Mouse (Mus musculus): ENCODE measurements at regions not wholly inside any gene's neighbourhood (a gene's known extent, or its start where the extent isn't known, plus 50 kb on each side); places are given as distances from the start of the nearest gene placed in this dataset.

DNA sequence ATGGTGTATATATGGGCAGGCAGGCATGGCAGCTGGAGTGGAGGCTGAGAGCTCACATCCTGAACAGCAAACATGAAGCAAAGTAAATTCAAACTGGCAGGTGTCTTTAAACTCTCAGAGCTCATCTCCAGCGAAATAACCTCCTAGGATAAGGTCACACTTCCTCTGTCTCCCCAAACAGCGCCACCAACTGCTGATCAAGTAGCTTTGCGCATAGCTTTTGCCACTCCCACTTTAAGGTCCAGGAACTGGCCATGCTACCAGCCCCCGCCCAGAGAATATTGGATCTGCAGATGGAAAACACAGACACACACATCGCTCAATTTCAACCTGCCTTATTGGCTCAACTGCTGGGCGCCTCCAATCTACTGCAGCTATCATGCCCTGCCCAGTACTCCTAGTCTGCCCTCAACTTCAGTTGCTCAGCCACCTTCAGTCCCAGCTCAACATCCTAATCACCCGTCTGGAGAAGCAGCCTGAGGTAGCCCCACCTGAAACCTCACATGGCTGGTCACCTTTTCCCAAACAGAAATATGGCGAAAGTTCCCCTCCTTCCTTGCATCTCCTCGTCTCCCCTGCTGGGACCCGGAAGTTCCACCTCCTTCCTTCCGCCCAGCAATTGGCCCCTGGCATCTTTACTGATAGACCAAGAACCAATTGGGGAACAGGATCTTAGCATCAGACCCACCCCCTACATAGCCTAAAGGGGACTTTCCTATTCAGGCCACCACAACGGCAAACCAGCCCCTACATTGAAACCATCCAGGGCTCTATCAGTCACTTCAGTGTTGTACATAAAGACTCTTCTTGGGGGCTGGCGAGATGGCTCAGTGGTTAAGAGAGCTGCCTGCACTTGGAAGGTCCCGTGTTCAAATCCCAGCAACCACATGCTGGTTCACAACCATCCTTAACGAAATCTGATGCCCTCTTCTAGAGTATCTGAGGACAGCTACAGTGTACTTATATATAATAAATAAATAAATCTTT, 70.4 kb upstream of the Slc38a4 start:
- no peak for DNase-seq (ENCODE audit: low spot score)

GRCm38 (mm10) chr15:97122263-97122662, 66.5 kb upstream of the Slc38a4 start:
- DNase-seq (ENCODE audit: low spot score): no peak

DNA sequence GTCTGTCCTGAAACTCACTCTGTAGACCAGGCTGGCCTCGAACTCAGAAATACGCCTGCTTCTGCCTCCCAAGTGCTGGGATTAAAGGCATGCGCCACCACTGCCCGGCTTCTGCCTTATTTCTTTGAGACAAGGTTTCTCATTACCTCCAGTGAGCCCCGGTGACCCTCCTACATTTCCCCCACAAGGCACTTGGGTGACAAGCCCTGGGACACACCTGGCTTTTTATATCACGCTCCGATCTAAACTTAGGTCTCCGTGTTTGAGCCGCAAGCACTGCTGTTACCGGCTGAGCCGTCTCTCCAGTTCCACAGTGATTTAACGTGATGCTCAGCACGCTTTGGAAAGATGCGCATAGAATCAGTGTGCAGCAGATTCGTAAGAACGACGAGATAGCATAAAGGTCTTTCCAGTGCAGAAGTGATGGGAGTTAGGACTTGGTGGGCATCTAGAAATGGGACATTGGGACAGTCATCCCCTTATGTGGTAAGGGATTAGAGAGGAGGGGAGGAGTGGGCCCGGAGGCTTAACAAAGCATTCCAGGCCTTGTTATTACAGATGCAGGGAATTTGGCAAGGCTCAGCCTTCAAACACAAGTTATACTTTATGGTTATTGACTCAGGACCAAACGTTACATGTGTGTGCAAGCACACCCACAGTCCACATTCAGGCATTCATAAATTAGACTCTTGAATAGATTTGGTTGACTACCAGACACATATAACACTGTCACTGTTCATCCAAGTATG, 56.9 kb upstream of the Slc38a4 start:
- no peak for DNase-seq (ENCODE audit: low spot score)

DNA sequence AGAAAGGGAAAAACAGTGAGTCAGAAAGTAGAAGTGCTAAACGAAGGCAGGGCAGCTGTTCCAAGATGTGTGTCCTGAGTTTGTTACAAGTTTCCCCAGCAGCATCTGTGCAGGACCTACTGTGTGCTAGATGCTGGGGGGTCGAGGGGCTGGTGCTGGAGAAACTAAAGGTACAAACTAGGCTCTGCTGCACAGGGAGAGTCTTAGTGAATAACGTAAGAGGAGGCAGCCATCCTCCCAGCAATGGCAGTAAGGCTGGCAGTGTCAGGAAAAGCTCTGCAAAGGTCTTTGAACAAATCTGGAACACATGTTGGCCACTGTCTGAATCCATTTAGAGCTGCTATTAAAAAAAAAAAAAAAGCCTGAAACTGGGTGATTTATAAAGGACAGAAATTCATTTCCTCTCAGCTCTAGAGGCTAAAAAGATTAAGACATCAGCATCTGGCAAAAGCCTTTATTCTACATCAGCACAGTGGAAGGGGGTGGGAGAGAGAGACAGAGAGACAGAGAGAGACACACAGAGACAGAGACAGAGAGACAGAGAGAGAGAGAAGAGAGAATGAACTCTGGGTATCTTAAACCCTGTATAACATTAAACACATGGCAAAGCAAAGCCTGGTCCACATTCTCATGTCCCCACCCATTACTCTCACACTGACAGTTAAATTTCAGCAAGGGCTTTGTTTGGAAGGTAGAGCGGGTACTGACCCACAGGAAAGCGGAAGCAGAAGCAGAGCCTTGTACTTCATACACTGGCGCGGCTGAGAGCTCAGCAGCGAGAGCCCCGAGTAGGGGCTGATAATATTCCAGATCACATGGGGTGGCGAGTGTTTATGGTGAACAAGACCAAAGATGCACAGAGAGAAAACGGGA, 55.8 kb upstream of the Slc38a4 start:
- no peak for DNase-seq (ENCODE audit: low spot score)

GRCm38 (mm10) chr15:97107779-97108178, 52.0 kb upstream of the Slc38a4 start:
- no peak for DNase-seq (ENCODE audit: low spot score)

- peak; percentile 4 for DNase-seq (ENCODE audit: low spot score)
Observed at GRCm38 (mm10) chr15:97106556-97106955, 50.8 kb upstream of the Slc38a4 start.

All from layer of hippocampus, adult 9-10 months (tissue).